Mouse (Mus musculus) natural killer cell, adult 2 months (primary cell): ENCODE data around the gene Edn2.

Source experiments
- DNase-seq, 2 experiments: peaks; one replicate each; pipeline ENCODE4 v3.0.0; 2022; ENCODE audit warnings: low spot score in 2 of 2

Edn2 gene

DNA sequence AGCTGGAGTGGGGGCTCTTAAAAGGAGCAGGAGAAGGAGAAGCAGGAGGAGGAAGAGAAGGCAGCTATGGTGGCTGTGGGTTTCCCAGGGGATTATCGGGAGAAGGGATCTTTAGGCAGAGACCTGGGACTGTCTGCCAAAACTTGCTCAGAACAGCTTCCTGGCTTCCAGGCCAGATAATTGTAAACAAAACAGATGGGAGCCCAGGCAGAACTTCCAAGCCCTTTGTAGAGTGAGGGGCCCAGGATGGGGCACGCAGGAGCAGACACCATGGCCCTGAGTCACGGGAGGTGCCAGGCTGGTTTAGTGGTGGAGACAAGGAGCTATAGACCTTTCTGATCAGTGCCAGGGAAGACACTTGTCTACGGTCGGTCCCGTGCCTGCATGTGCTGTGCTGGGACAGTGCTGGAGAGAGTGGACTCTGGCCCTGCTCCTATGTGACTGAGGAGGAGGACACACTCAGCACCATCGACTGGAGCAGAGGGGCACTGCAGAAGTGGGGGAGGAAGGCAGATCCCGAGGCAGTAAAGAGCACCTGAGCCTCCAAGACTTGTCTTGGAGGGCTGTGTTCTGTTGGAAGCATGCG is 43.4 kb downstream of the Edn2 start:
- no peak for DNase-seq

GRCm38 (mm10) chr4:120206471-120206891 is 45.5 kb downstream of the Edn2 start:
- no peak for DNase-seq

- DNase-seq, result no peak
Observed at GRCm38 (mm10) chr4:120212080-120212479, 51.1 kb downstream of the Edn2 start.

DNA sequence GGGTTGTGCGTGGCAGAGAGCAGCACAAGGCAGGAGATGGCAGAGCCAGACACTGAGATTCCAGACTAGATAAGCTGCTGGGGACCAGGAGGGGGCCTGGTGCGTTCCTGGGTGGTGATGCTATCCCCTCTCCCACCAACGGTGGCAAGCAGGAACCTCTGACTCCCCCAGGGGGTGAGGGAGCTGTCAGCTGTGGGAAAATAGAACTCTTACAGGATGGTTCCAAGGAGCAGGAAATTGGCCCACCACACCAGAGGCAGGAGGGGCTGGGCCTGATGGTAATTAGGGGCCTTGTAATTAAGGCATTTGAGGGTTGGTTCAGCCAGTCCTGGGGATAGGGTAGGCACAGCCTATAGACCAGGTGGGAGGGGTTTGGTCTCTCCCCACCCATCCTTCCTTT is 51.8 kb downstream of the Edn2 start:
- no peak for DNase-seq

- no peak for DNase-seq
Observed at GRCm38 (mm10) chr4:120215915-120216591, 55.0 kb downstream of the Edn2 start.

- no peak for DNase-seq
Observed at GRCm38 (mm10) chr4:120216883-120217282, 55.9 kb downstream of the Edn2 start.
